Mouse (Mus musculus) C2C12 (cell line): ENCODE measurements at regions not wholly inside any gene's neighbourhood (a gene's known extent, or its start where the extent isn't known, plus 50 kb on each side); places are given as distances from the start of the nearest gene placed in this dataset.

Source experiments
- H3K27me3 ChIP-seq: one replicate; pipeline ENCODE4 v1.6.1; 2011; ENCODE audit not compliant: control insufficient read depth, insufficient read depth, insufficient read length
- H3K36me3 ChIP-seq: one replicate; pipeline ENCODE4 v1.6.1; 2011; ENCODE audit not compliant: control insufficient read depth, insufficient read depth
- H3K4me3 ChIP-seq: one replicate; pipeline ENCODE4 v1.5.1; 2011; ENCODE audit warnings: mild to moderate bottlenecking, control low read depth; ENCODE audit not compliant: poor library complexity, insufficient read depth, severe bottlenecking
- H3K79me2 ChIP-seq: one replicate; pipeline ENCODE4 v1.6.1; 2011; ENCODE audit not compliant: control insufficient read depth, insufficient read depth
- H3K79me3 ChIP-seq: one replicate; pipeline ENCODE4 v1.6.1; 2011; ENCODE audit warnings: low read depth, control low read depth
- H3ac ChIP-seq: one replicate; pipeline ENCODE3; 2011; ENCODE audit warnings: low read depth; ENCODE audit not compliant: control insufficient read depth, insufficient read length
- CEBPB ChIP-seq: IDR thresholded peaks from one replicate; pipeline ENCODE4 v1.6.1; 2011; ENCODE audit warnings: low read depth, mild to moderate bottlenecking, control low read depth, moderate library complexity
- CTCF ChIP-seq: IDR thresholded peaks from one replicate; pipeline ENCODE4 v1.5.1; 2011; ENCODE audit not compliant: control insufficient read depth, insufficient read depth, insufficient read length
- FOSL1 ChIP-seq: IDR thresholded peaks from one replicate; pipeline ENCODE4 v1.8.0; 2011; ENCODE audit warnings: mild to moderate bottlenecking, low read length; ENCODE audit not compliant: poor library complexity, insufficient read depth, severe bottlenecking
- MAX ChIP-seq: IDR thresholded peaks from one replicate; pipeline ENCODE4 v1.6.1; 2011; ENCODE audit warnings: mild to moderate bottlenecking, control low read depth
- MYOD1 ChIP-seq: IDR thresholded peaks from one replicate; pipeline ENCODE4 v1.6.1; 2011; ENCODE audit warnings: low read depth; ENCODE audit not compliant: control insufficient read depth, insufficient read length
- MYOG ChIP-seq: IDR thresholded peaks from one replicate; pipeline ENCODE4 v1.6.1; 2011; ENCODE audit not compliant: control insufficient read depth, insufficient read length; ENCODE audit errors: extremely low read depth
- USF1 ChIP-seq: IDR thresholded peaks from one replicate; pipeline ENCODE4 v1.6.1; 2011; ENCODE audit warnings: low read depth, mild to moderate bottlenecking, control low read depth, moderate library complexity

GRCm38 (mm10) chr3:21507655-21508054 lies 568.8 kb upstream of the Tbl1xr1 start:
- Histone ChIP-seq H3ac (no peak overlapping the region), H3K79me2 (no peaks in the 10 kb centered on the region), H3K27me3 (no peaks in the 10 kb centered on the region), H3K36me3 (no peaks in the 10 kb centered on the region), H3K79me3 (no peaks in the 10 kb centered on the region), H3K4me3 (no peak overlapping the region)
- TF ChIP-seq MAX (no peak), FOSL1 (no peak), MYOG (no peak), MYOD1 (no peak), USF1 (no peak), CEBPB (no peak), CTCF (no peak)

- Histone ChIP-seq H3K79me3 (no peaks in the 10 kb centered on the region), H3K36me3 (no peaks in the 10 kb centered on the region), H3K79me2 (no peaks in the 10 kb centered on the region), H3ac (no peak overlapping the region), H3K4me3 (no peak overlapping the region), H3K27me3 (no peaks in the 10 kb centered on the region)
- no peak for TF ChIP-seq MAX
- TF ChIP-seq USF1, result no peak
- no peak for TF ChIP-seq MYOD1
- no peak for TF ChIP-seq MYOG
- no peak for TF ChIP-seq CTCF
- TF ChIP-seq CEBPB, result no peak
- TF ChIP-seq FOSL1, result no peak
Measured at GRCm38 (mm10) chr3:21512081-21512480, 564.4 kb upstream of the Tbl1xr1 start.

GRCm38 (mm10) chr3:21524426-21524937 lies 552.0 kb upstream of the Tbl1xr1 start:
- no peak for TF ChIP-seq MYOG
- no peak for TF ChIP-seq CTCF
- no peak for TF ChIP-seq CEBPB
- TF ChIP-seq MAX, result no peak
- TF ChIP-seq MYOD1, result no peak
- no peak for TF ChIP-seq FOSL1
- TF ChIP-seq USF1, result no peak
- Histone ChIP-seq H3K27me3 (no peaks in the 10 kb centered on the region), H3K36me3 (no peaks in the 10 kb centered on the region), H3K79me2 (no peaks in the 10 kb centered on the region), H3K4me3 (no peak overlapping the region), H3K79me3 (no peaks in the 10 kb centered on the region), H3ac (no peak overlapping the region)

GRCm38 (mm10) chr3:21530862-21531261 lies 545.6 kb upstream of the Tbl1xr1 start:
- TF ChIP-seq CEBPB, result no peak
- TF ChIP-seq USF1, result no peak
- no peak for TF ChIP-seq MYOD1
- no peak for TF ChIP-seq MYOG
- Histone ChIP-seq H3K79me2 (no peaks in the 10 kb centered on the region), H3K27me3 (no peaks in the 10 kb centered on the region), H3K36me3 (no peaks in the 10 kb centered on the region), H3K79me3 (no peaks in the 10 kb centered on the region), H3K4me3 (no peak overlapping the region), H3ac (no peak overlapping the region)

- no peaks in the 10 kb centered on the region for H3K36me3 ChIP-seq
- H3ac ChIP-seq, result no peak overlapping the region
- no peaks in the 10 kb centered on the region for H3K79me3 ChIP-seq
- H3K4me3 ChIP-seq, result no peak overlapping the region
- H3K27me3 ChIP-seq, result no peaks in the 10 kb centered on the region
- no peak for TF ChIP-seq MAX
- no peak for TF ChIP-seq CEBPB
- TF ChIP-seq MYOG, result no peak
- TF ChIP-seq MYOD1, result no peak
- TF ChIP-seq FOSL1, result no peak
- TF ChIP-seq USF1, result no peak
- no peak for TF ChIP-seq CTCF
- no peaks in the 10 kb centered on the region for H3K79me2 ChIP-seq
Measured at GRCm38 (mm10) chr3:21539138-21539537, 537.3 kb upstream of the Tbl1xr1 start.

GRCm38 (mm10) chr3:21544456-21544855 lies 532.0 kb upstream of the Tbl1xr1 start:
- H3ac ChIP-seq, result no peak overlapping the region
- TF ChIP-seq MYOD1 (no peak), CEBPB (no peak), MYOG (no peak), FOSL1 (no peak), USF1 (no peak), MAX (no peak)
- no peak overlapping the region for H3K4me3 ChIP-seq
- no peaks in the 10 kb centered on the region for H3K27me3 ChIP-seq
- no peaks in the 10 kb centered on the region for H3K36me3 ChIP-seq
- H3K79me3 ChIP-seq, result no peaks in the 10 kb centered on the region
- H3K79me2 ChIP-seq, result no peaks in the 10 kb centered on the region
